Mouse (Mus musculus) midbrain, embryonic 12.5 days (tissue): ENCODE results near the gene Fxyd2. TPM values are rescaled to one million over a fixed set of nuclear protein-coding genes. Genes with fewer than 3 reads are reported as not detected.

Experiments
- ATAC-seq: fragments of 200-750 bp; cut with Nextera tagmentation; 2 replicates; pipeline ENCODE4 v1.8.0; 2017; ENCODE audit warnings: low read depth, moderate TSS enrichment, moderate library complexity; ENCODE audit not compliant: low FRiP score
- H3K27ac ChIP-seq: fragments of 300-500 bp; sonication (generic); replicated peaks from 2 replicates; pipeline ENCODE4 v1.5.1; 2016; ENCODE audit warnings: mild to moderate bottlenecking
- H3K27me3 ChIP-seq: fragments of 300-500 bp; sonication (generic); 2 replicates; pipeline ENCODE4 v1.6.1; 2016; ENCODE audit warnings: mild to moderate bottlenecking
- H3K36me3 ChIP-seq: fragments of 300-500 bp; sonication (generic); 2 replicates; pipeline ENCODE4 v1.6.1; 2016
- H3K4me1 ChIP-seq: fragments of 300-500 bp; sonication (generic); 2 replicates; pipeline ENCODE4 v1.6.1; 2016
- H3K4me2 ChIP-seq: fragments of 300-500 bp; sonication (generic); replicated peaks from 2 replicates; pipeline ENCODE4 v1.6.1; 2016; ENCODE audit warnings: mild to moderate bottlenecking, moderate library complexity
- H3K4me3 ChIP-seq: fragments of 300-500 bp; sonication (generic); 2 replicates; pipeline ENCODE4 v1.5.1; 2016; ENCODE audit warnings: mild to moderate bottlenecking
- H3K9ac ChIP-seq: fragments of 300-500 bp; sonication (generic); replicated peaks from 2 replicates; pipeline ENCODE4 v1.6.1; 2016; ENCODE audit warnings: mild to moderate bottlenecking, moderate library complexity
- H3K9me3 ChIP-seq: fragments of 300-500 bp; sonication (generic); 2 replicates; pipeline ENCODE4 v1.6.1; 2016; ENCODE audit warnings: mild to moderate bottlenecking
- WGBS: fragments of 180-500 bp; shearing (Covaris S2); methylation state at CpG from one replicate; pipeline ENCODE4 v1.1.7; 2016; 5-methylcytosine and 5-hydroxymethylcytosine counted together
- polyA plus RNA-seq: library from polyadenylated mRNA; unstranded; fragments of >200 nt; fragmentation: Nextera tagmentation; extraction: Ambion mirVana; gene quantifications from 2 replicates; pipeline ENCODE4 v1.2.1, GENCODE M21; 2016

Gene Fxyd2
- polyA plus RNA-seq, 1 experiment from 2014 or later: 2.9 TPM

DNA sequence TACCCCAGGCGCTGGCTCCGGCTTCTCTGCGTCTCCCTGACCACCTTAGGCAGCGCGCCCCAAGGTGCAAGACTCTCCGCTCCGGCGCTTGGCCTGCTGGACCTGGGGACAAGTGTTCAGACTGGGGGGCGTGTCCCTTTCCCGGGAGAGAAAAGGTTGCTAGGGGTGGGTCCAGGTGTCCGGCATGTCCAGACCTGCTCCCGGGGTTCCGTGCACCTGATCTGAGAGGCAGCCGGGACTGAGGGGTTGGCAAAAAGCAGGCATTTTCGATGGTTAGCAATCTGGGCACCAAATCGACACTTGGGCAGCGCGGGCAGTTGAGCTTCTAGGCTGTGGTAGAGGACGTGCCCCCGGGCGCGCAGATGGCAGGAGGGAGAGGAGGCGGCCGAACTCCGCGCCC, 31.7 kb downstream of the Fxyd2 start:
- Histone ChIP-seq H3K4me3 (peak overlapping the region; percentile 45), H3K9me3 (no peaks in the 10 kb centered on the region), H3K4me2 (peak overlapping the region; percentile 61), H3K27ac (no peak overlapping the region), H3K4me1 (peaks cover 34% of the 10 kb centered on the region), H3K27me3 (peaks cover 63% of the 10 kb centered on the region), H3K9ac (peak overlapping the region; percentile 37; the same call in 1 of the 2 replicates), H3K36me3 (no peaks in the 10 kb centered on the region)
- WGBS: under 1% methylated on average over 26 of the region's 26 CpGs
- no peak for ATAC-seq

DNA sequence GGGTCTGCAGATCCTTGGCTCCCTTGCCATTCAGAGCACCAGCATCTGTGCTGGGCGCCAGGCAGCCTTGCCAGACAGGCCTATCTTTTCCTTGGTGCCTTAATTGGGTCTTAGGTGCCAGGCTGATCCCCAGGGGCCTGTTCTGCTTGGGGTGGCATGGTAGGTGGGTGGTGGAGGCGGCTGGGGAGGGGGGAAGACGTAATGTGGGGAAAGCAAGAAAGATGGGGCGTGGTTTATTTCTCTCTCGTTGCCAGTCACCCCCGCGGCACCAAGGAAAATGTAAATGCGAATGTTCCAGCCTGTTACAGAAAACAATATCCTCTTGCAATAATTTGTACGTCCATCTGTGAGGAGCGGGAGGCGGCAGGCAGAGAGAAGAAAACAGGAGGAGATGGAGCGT, 33.2 kb downstream of the Fxyd2 start:
- Histone ChIP-seq H3K4me1 (peaks cover 43% of the 10 kb centered on the region), H3K4me3 (no peak overlapping the region), H3K27me3 (peaks cover 51% of the 10 kb centered on the region), H3K36me3 (no peaks in the 10 kb centered on the region), H3K4me2 (peak overlapping the region; percentile 18; the same call in 1 of the 2 replicates), H3K27ac (no peak overlapping the region), H3K9ac (no peak overlapping the region), H3K9me3 (no peaks in the 10 kb centered on the region)
- WGBS: 68% methylated on average over 12 of the region's 12 CpGs
- ATAC-seq: no peak

- Histone ChIP-seq H3K27me3 (peaks cover 51% of the 10 kb centered on the region), H3K4me3 (no peak overlapping the region), H3K4me2 (no peak overlapping the region), H3K9ac (no peak overlapping the region), H3K4me1 (peaks cover 43% of the 10 kb centered on the region), H3K27ac (no peak overlapping the region), H3K9me3 (no peaks in the 10 kb centered on the region), H3K36me3 (no peaks in the 10 kb centered on the region)
- no peak for ATAC-seq
- 74% methylated on average over 9 of the region's 9 CpGs for WGBS
These were observed 33.6 kb downstream of the Fxyd2 start for GRCm38 (mm10) chr9:45433119-45433518.

- Histone ChIP-seq H3K4me2 (no peak overlapping the region), H3K4me3 (no peak overlapping the region), H3K9ac (no peak overlapping the region), H3K4me1 (peaks cover 45% of the 10 kb centered on the region), H3K9me3 (no peaks in the 10 kb centered on the region), H3K36me3 (no peaks in the 10 kb centered on the region), H3K27me3 (peaks cover 43% of the 10 kb centered on the region), H3K27ac (no peak overlapping the region)
- ATAC-seq: no peak
- WGBS: 78% methylated on average over 2 of the region's 2 CpGs
These were observed 34.7 kb downstream of the Fxyd2 start for GRCm38 (mm10) chr9:45434171-45434570.

GRCm38 (mm10) chr9:45439025-45439424, 39.6 kb downstream of the Fxyd2 start:
- no peak for ATAC-seq
- no peak overlapping the region for H3K27ac ChIP-seq
- 81% methylated on average over 4 of the region's 4 CpGs for WGBS
- no peak overlapping the region for H3K4me3 ChIP-seq
- peaks cover 34% of the 10 kb centered on the region for H3K4me1 ChIP-seq
- no peaks in the 10 kb centered on the region for H3K9me3 ChIP-seq
- H3K27me3 ChIP-seq: no peaks in the 10 kb centered on the region
- H3K9ac ChIP-seq: no peak overlapping the region
- H3K4me2 ChIP-seq: no peak overlapping the region
- no peaks in the 10 kb centered on the region for H3K36me3 ChIP-seq

DNA sequence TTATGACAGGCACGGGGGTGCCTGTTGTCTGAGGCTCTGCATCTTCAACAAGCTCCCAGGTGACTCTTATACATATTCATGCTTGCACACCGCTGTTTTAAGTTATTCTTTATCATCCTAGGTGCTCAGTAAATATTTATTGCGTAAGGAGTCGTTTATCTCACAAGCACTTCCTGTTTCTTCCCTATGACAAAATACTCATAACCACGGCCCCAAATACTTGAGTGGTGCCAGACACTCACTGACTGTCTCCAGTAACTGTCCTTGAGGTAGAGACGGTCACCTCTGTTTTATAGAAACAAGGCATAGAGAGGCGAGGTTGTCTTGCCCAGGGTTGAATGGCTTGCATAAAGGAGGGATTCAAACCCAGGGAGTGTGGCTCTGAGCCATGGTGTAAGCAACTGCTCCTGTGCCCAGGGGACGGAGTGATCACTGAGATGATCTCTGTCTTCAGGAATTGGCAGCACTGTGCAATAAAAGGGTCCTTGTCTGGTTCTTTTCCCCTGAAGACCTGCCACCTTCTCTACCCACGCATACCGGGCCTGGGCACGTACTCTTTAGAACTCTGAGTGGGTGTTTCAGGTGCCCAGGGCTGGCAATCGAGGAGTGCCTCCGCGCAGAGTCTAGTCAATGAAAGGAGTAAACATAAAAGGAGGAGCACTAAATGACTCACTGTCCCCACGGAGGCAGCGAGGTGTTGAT, 40.8 kb downstream of the Fxyd2 start:
- no peak for ATAC-seq
- 85% methylated on average over 16 of the region's 16 CpGs for WGBS

GRCm38 (mm10) chr9:45444251-45444798, 44.9 kb downstream of the Fxyd2 start:
- Histone ChIP-seq H3K9ac (no peak overlapping the region), H3K27ac (no peak overlapping the region), H3K36me3 (no peaks in the 10 kb centered on the region), H3K4me1 (peaks cover 13% of the 10 kb centered on the region), H3K9me3 (no peaks in the 10 kb centered on the region), H3K4me2 (no peak overlapping the region), H3K4me3 (no peak overlapping the region), H3K27me3 (peaks cover 14% of the 10 kb centered on the region)
- 82% methylated on average over 5 of the region's 5 CpGs for WGBS
- ATAC-seq: no peak

More for the DNA sequence above, 40.8 kb downstream of the Fxyd2 start:
- H3K9ac ChIP-seq: no peak overlapping the region
- H3K4me1 ChIP-seq: peaks cover 26% of the 10 kb centered on the region
- no peak overlapping the region for H3K4me2 ChIP-seq
- H3K9me3 ChIP-seq: no peaks in the 10 kb centered on the region
- no peak overlapping the region for H3K27ac ChIP-seq
- no peak overlapping the region for H3K4me3 ChIP-seq
- no peaks in the 10 kb centered on the region for H3K36me3 ChIP-seq
- no peaks in the 10 kb centered on the region for H3K27me3 ChIP-seq

GRCm38 (mm10) chr9:45449658-45450057, 50.2 kb downstream of the Fxyd2 start:
- Histone ChIP-seq H3K36me3 (no peaks in the 10 kb centered on the region), H3K27me3 (peaks cover 14% of the 10 kb centered on the region), H3K27ac (no peak overlapping the region), H3K9me3 (no peaks in the 10 kb centered on the region), H3K4me3 (no peak overlapping the region), H3K4me2 (no peak overlapping the region), H3K9ac (no peak overlapping the region), H3K4me1 (no peaks in the 10 kb centered on the region)
- 86% methylated on average over 4 of the region's 4 CpGs for WGBS
- no peak for ATAC-seq

- H3K4me2 ChIP-seq: no peak overlapping the region
- no peak overlapping the region for H3K27ac ChIP-seq
- ATAC-seq: no peak
- H3K4me3 ChIP-seq: no peak overlapping the region
- peaks cover 3% of the 10 kb centered on the region; the same call in 1 of the 2 replicates for H3K4me1 ChIP-seq
- H3K27me3 ChIP-seq: peaks cover 14% of the 10 kb centered on the region
- H3K36me3 ChIP-seq: no peaks in the 10 kb centered on the region
- no peak overlapping the region for H3K9ac ChIP-seq
- WGBS: 91% methylated on average over 4 of the region's 4 CpGs
- H3K9me3 ChIP-seq: no peaks in the 10 kb centered on the region
These were observed 51.9 kb downstream of the Fxyd2 start for GRCm38 (mm10) chr9:45451346-45451745.

DNA sequence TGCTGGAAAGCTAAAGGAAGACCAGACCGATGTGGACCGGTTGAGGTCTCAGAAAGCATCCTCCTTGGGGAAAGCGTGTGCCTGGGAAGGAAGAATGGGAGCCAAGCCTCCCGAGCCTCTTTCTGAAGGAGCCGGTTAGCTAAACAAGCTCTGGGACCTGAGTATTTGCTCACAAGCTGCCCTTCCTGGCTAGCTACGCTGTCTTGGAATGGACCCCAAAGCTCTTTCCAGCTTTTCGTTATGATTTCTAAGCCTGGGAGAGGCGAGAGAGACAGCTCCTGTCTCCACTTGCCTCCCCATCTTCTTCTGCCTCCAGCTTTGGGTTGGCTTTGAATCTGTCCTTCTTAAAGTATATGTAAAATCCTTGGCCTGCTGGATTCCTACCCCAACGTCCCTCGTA, 54.6 kb downstream of the Fxyd2 start:
- peaks cover 3% of the 10 kb centered on the region; the same call in 1 of the 2 replicates for H3K4me1 ChIP-seq
- no peak overlapping the region for H3K27ac ChIP-seq
- H3K9me3 ChIP-seq: no peaks in the 10 kb centered on the region
- H3K9ac ChIP-seq: no peak overlapping the region
- H3K27me3 ChIP-seq: no peaks in the 10 kb centered on the region; the same call in 1 of the 2 replicates
- WGBS: 94% methylated on average over 10 of the region's 10 CpGs
- no peak for ATAC-seq
- no peaks in the 10 kb centered on the region for H3K36me3 ChIP-seq
- no peak overlapping the region for H3K4me3 ChIP-seq
- H3K4me2 ChIP-seq: no peak overlapping the region

GRCm38 (mm10) chr9:45454889-45455610, 55.6 kb downstream of the Fxyd2 start:
- H3K4me2 ChIP-seq: no peak overlapping the region
- no peak for ATAC-seq
- H3K36me3 ChIP-seq: no peaks in the 10 kb centered on the region
- no peak overlapping the region for H3K4me3 ChIP-seq
- H3K9ac ChIP-seq: no peak overlapping the region
- 58% methylated on average over 8 of the region's 8 CpGs for WGBS
- H3K9me3 ChIP-seq: no peaks in the 10 kb centered on the region
- no peaks in the 10 kb centered on the region for H3K27me3 ChIP-seq
- H3K4me1 ChIP-seq: peaks cover 3% of the 10 kb centered on the region; the same call in 1 of the 2 replicates
- H3K27ac ChIP-seq: 0 out of 2 replicates have a peak overlapping the region, but pooled peaks have one; percentile 17

DNA sequence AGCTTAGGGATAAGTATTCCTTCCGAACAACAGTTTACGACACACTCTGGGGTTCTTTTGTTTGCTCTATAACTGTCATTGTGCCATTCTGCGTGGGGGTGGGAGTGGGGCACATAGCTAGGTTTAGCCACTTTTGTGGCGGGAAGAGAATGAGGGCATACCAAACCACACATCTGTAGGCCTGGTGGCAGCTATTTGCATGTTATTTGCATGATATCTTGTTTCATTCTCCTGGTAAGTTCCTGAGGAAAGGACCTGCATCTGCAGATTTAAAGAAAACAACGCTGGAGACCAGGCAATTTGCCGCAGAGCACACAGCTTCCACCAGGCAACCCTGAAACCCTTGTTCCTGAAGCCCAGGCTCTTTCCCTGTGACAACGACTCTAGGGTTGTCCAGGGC, 57.7 kb downstream of the Fxyd2 start:
- no peaks in the 10 kb centered on the region for H3K9me3 ChIP-seq
- no peak overlapping the region for H3K4me2 ChIP-seq
- H3K27ac ChIP-seq: no peak overlapping the region
- no peaks in the 10 kb centered on the region for H3K36me3 ChIP-seq
- no peak overlapping the region for H3K9ac ChIP-seq
- no peak overlapping the region for H3K4me3 ChIP-seq
- 41% methylated on average over 7 of the region's 7 CpGs for WGBS
- H3K4me1 ChIP-seq: peaks cover 3% of the 10 kb centered on the region; the same call in 1 of the 2 replicates
- no peaks in the 10 kb centered on the region for H3K27me3 ChIP-seq
- no peak for ATAC-seq
